Mouse (Mus musculus): ENCODE measurements around the gene Lima1. TPM values are rescaled to one million over a fixed set of nuclear protein-coding genes. Genes with fewer than 3 reads are reported as not detected.

Lima1 gene
- polyA plus RNA-seq, 1 experiment from 2014 or later, result 30.9 TPM

DNA sequence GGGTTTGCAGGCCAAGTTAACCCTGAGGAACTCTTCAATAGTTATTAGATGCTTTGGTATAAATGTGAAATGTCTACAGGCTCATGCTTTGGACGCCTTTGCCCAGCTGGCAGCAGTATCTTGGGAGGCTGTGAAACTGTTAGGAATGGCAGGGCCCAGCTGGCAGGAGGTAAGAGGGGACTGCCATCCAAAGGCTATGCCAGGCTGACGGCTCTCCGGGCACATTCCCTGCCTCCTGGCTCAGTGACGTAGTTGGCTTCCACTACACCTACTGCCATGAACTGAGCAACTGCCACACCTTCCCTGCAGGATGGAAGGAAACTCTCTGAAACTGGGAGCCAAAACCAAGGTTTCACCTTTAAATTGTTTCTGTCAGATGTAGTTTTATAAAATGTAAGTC, 135.0 kb downstream of the Lima1 start:
- no peak for DNase-seq (ENCODE audit: low spot score)

DNA sequence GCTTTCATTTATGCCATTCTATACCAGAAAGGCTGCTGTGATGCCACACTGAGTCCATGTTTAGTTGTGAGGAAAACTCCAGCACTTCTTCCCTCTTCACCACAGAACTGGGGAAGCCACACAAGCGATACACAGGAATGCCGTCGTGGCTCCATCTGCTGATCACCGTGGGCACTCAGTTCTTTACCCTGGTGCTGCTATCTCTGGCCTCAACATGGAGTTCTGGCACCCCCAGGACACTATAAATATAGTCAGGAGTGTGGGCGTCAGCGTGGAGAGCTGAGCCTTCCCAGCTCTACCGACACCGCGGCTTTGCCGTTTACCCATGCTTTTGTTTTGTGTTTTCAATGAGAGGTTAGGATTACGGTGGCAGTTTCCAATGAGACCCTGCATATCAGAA, 138.6 kb downstream of the Lima1 start:
- no peak for DNase-seq (ENCODE audit: low spot score)

- DNase-seq (ENCODE audit: low spot score), result no peak
Measured at GRCm38 (mm10) chr15:99735631-99736030, 139.6 kb downstream of the Lima1 start.

DNA sequence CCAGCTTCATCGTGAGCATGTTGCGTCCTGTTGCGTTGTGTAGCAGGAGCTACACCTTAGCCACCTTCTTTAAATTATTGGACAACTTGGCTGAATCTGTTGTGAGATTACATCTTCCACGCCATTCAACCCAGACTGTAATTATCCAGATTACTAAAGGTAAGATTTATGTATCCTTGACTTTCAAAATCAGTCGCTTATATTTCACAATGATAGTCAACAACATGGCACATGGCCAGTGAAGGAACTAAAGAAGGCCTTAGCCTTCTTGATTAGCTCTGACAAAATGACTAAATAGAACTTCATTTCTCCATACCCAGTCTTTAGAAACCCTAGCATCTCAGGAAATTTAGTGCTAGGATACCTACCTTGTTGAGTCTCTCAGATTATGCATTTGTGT, 142.1 kb downstream of the Lima1 start:
- DNase-seq (ENCODE audit: low spot score), result no peak

- DNase-seq (ENCODE audit: low spot score), result no peak
Measured at GRCm38 (mm10) chr15:99731678-99732077, 143.6 kb downstream of the Lima1 start.

- no peak for DNase-seq (ENCODE audit: low spot score)
Measured at GRCm38 (mm10) chr15:99731167-99731566, 144.1 kb downstream of the Lima1 start.

GRCm38 (mm10) chr15:99729056-99729783, 146.0 kb downstream of the Lima1 start:
- DNase-seq (ENCODE audit: low spot score), result peak; percentile 36

Other genes starting within 250 kb of the Lima1 start
- gene Racgap1, start 223.8 kb downstream of the Lima1 start, polyA plus RNA-seq (2015; fragmentation: Nextera tagmentation; extraction: Ambion mirVana), result 121 and 132 TPM in 2 replicates
- 0.94 and 1.1 TPM in 2 replicates for gene Asic1, start 205.1 kb downstream of the Lima1 start, polyA plus RNA-seq (2015; fragmentation: Nextera tagmentation; extraction: Ambion mirVana)
- gene Smarcd1, start 173.3 kb downstream of the Lima1 start, polyA plus RNA-seq (2015; fragmentation: Nextera tagmentation; extraction: Ambion mirVana), result 36.3 and 41.1 TPM in 2 replicates
- gene Gm17349, start 170.0 kb downstream of the Lima1 start, polyA plus RNA-seq (2015; fragmentation: Nextera tagmentation; extraction: Ambion mirVana), result not detected in 2 replicates
- gene Gpd1, start 157.9 kb downstream of the Lima1 start, polyA plus RNA-seq (2015; fragmentation: Nextera tagmentation; extraction: Ambion mirVana), result 0.30 and 1.8 TPM in 2 replicates
- 241 and 259 TPM in 2 replicates for gene Cox14, start 149.8 kb downstream of the Lima1 start, polyA plus RNA-seq (2015; fragmentation: Nextera tagmentation; extraction: Ambion mirVana)
- 42.2 and 48.4 TPM in 2 replicates for gene Cers5, start 102.6 kb downstream of the Lima1 start, polyA plus RNA-seq (2015; fragmentation: Nextera tagmentation; extraction: Ambion mirVana)
- gene Fam186a, start 91.6 kb upstream of the Lima1 start, polyA plus RNA-seq (2015; fragmentation: Nextera tagmentation; extraction: Ambion mirVana), result not detected in 2 replicates
- gene Larp4, start 94.6 kb upstream of the Lima1 start, polyA plus RNA-seq (2015; fragmentation: Nextera tagmentation; extraction: Ambion mirVana), result 33.9 and 35.5 TPM in 2 replicates
- 7.9 and 9.5 TPM in 2 replicates for gene Dip2b, start 163.2 kb upstream of the Lima1 start, polyA plus RNA-seq (2015; fragmentation: Nextera tagmentation; extraction: Ambion mirVana)

All from thymus, postnatal 0 days (tissue).